ENCODE assay signal across 9 mouse cellular contexts in the genomic region with DNA sequence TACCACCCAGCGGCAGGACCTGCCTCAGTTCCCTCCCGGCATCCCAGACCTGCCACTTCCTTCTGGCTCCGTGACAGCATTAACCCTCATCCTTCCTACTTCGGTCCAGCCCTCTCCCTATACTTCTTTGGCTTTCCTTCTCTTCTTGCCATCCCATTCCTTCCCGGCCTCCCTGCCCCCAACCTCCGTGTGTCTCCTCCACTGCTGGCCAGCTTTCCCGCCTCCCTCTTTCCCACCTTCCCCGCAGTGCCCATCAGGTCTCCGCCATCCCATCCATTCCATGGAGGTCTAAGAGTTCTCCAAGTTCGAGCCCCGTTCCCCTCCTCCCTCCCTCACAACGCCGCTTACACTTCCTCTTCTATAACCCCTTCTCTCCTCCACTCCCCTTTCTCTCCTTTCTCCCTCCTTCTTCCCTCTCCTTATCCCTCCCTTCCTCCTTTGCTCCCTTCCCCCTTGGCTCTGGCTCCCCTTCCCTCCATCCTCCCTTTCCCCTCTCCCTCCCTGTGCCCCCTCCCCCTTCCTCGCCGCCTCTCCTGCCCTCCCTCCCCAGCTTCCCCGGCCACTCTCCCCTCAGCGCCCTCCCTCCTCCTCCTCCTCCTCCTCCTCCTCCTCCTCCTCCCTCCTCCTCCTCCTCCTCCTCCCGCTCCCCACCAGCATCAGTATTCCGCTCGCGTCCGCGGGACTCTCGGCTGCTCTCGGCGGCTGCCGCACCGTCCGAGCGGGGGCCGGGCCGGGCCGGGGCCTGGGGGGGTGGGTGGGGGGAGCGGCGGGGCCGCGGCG. TPM values are rescaled to one million over a fixed set of nuclear protein-coding genes. Genes with fewer than 3 reads are reported as not detected.
A peak's percentile ranks its signal among the peaks of the same experiment; 100 is the strongest.
DNase-seq lines count a peak whose midpoint lies in the region; ATAC-seq lines count a peak whose summit lies in the region.
"Had no signal": no experiment of that assay in that cellular context is flagged by ENCODE, and none has a peak within 500 bp of the region (broad histone marks: within the 10 kb centered on the region; RNA-seq: fewer than 3 reads in every experiment).

No protein-coding gene starts in this region.

- peak overlapping the region; percentile 2 to 47 for H3K4me3 ChIP-seq in heart, embryonic 14.5 days (ENCODE audit: control insufficient read depth in 1 of 2, insufficient read depth in 1 of 2, low read depth in 1 of 2, low read length in 2 of 2)
- H3K4me3 ChIP-seq in embryonic facial prominence, embryonic 14.5 days (ENCODE audit: low read depth, low read length): peak overlapping the region; percentile 61
- peak overlapping the region; percentile 53 for H3K4me3 ChIP-seq in limb, embryonic 11.5 days (ENCODE audit: low read depth, low read length)

- peaks cover 0 to 10% of the 10 kb centered on the region in 2 experiments; a peak in 3 of 4 replicates for H3K4me1 ChIP-seq in heart, embryonic 14.5 days (ENCODE audit: control insufficient read depth in 2 of 2, insufficient read depth in 2 of 2, low read length in 2 of 2)
- H3K4me1 ChIP-seq in embryonic facial prominence, embryonic 14.5 days (ENCODE audit: control insufficient read depth, insufficient read depth, low read length): peaks cover 5% of the 10 kb centered on the region; the same call in 1 of the 2 replicates
- H3K4me1 ChIP-seq in limb, embryonic 11.5 days (ENCODE audit: control insufficient read depth, insufficient read depth, low read length): peaks cover 7% of the 10 kb centered on the region; the same call in 1 of the 2 replicates

- 3% methylated on average over 18 of the region's 38 CpGs for WGBS in heart, embryonic 14.5 days
- 2% methylated on average over 17 of the region's 38 CpGs for WGBS in embryonic facial prominence, embryonic 14.5 days
- under 1% methylated on average over 17 of the region's 38 CpGs for WGBS in limb, embryonic 11.5 days

- H3K9ac ChIP-seq in heart, embryonic 14.5 days (ENCODE audit: low read length): peak overlapping the region; percentile 54; the same call in 1 of the 2 replicates
- H3K9ac ChIP-seq in embryonic facial prominence, embryonic 14.5 days (ENCODE audit: low read depth, low read length): peak overlapping the region; percentile 71
- peak overlapping the region; percentile 64 for H3K9ac ChIP-seq in limb, embryonic 11.5 days (ENCODE audit: low read length)

- H3K27me3 ChIP-seq in heart, embryonic 14.5 days (ENCODE audit: control insufficient read depth, insufficient read depth, low read length): peaks cover 65% of the 10 kb centered on the region
- peaks cover 32% of the 10 kb centered on the region for H3K27me3 ChIP-seq in embryonic facial prominence, embryonic 14.5 days (replicated peaks; ENCODE audit: control insufficient read depth, insufficient read depth, low read length)
- H3K27me3 ChIP-seq in limb, embryonic 11.5 days (ENCODE audit: control insufficient read depth, insufficient read depth, low read length): peaks cover 43% of the 10 kb centered on the region

- intact Hi-C loops in heart, postnatal 10 days (cut with DNase I): no loop called here

- H3K36me3 ChIP-seq in heart, embryonic 14.5 days (ENCODE audit: control insufficient read depth, insufficient read depth, low read length): no peaks in the 10 kb centered on the region
- H3K36me3 ChIP-seq in embryonic facial prominence, embryonic 14.5 days (ENCODE audit: control insufficient read depth, insufficient read depth, low read length): no peaks in the 10 kb centered on the region
- H3K36me3 ChIP-seq in limb, embryonic 11.5 days (ENCODE audit: control insufficient read depth, insufficient read depth, low read length): no peaks in the 10 kb centered on the region

- peak overlapping the region; percentile 74 for H3K4me2 ChIP-seq in heart, embryonic 14.5 days (ENCODE audit: low read length)
- H3K4me2 ChIP-seq in embryonic facial prominence, embryonic 14.5 days (ENCODE audit: low read depth, low read length): peak overlapping the region; percentile 76
- peak overlapping the region; percentile 86 for H3K4me2 ChIP-seq in limb, embryonic 11.5 days (ENCODE audit: low read depth, severe bottlenecking)

- no peaks in the 10 kb centered on the region for H3K9me3 ChIP-seq in heart, embryonic 14.5 days (ENCODE audit: control insufficient read depth, low read length)
- no peaks in the 10 kb centered on the region for H3K9me3 ChIP-seq in embryonic facial prominence, embryonic 14.5 days (ENCODE audit: control insufficient read depth, low read length)
- no peaks in the 10 kb centered on the region; the same call in 1 of the 2 replicates for H3K9me3 ChIP-seq in limb, embryonic 11.5 days (ENCODE audit: control insufficient read depth, low read length)

- H3K27ac ChIP-seq in heart, embryonic 14.5 days (replicated peaks in 1 of 2; ENCODE audit: control insufficient read depth in 1 of 2, insufficient read depth in 1 of 2, low read depth in 2 of 2, low read length in 2 of 2): no peak overlapping the region
- peak overlapping the region; percentile 67; the same call in 1 of the 2 replicates for H3K27ac ChIP-seq in embryonic facial prominence, embryonic 14.5 days (replicated peaks; ENCODE audit: low read depth, low read length)
- H3K27ac ChIP-seq in limb, embryonic 11.5 days (replicated peaks; ENCODE audit: low read depth, low read length): no peak overlapping the region

- ATAC-seq in heart, embryonic 14.5 days (ENCODE audit: insufficient number of reproducible peaks, insufficient read depth, low FRiP score, low read depth): no peak; the same call in 1 of the 2 replicates
- peak; percentile 39; the same call in 1 of the 2 replicates for ATAC-seq in embryonic facial prominence, embryonic 14.5 days (ENCODE audit: low read depth)
- ATAC-seq in limb, embryonic 11.5 days (ENCODE audit: insufficient number of reproducible peaks, low FRiP score, low TSS enrichment, low read depth): no peak; the same call in 1 of the 2 replicates

- DNase-seq in heart, postnatal 10 days: no peak
- DNase-seq in R1 (ENCODE audit: low read depth, low spot score): peak; percentile 39
- peak; percentile 72 for DNase-seq in embryonic facial prominence, embryonic 14.5 days (ENCODE audit: low spot score)
- peak; percentile 49 for DNase-seq in limb, embryonic 11.5 days (ENCODE audit: low spot score)
- peak; percentile 57 for DNase-seq in right cerebral cortex, postnatal 25 days
- DNase-seq in thymus, postnatal 10 days (ENCODE audit: low spot score in 2 of 2): no peak
- no peak for DNase-seq in spleen, postnatal 36 days (ENCODE audit: low spot score in 2 of 2)

RNA-seq across cellular contexts. Expression of gene Lrrc4b, which starts 0.5 kb away (rescaled TPM):
- 4.1 and 4.5 TPM in 2 replicates for polyA plus RNA-seq in heart, embryonic 14.5 days (2014; fragmentation: Nextera tagmentation; extraction: Ambion mirVana)
- 10 to 100 TPM; 28.3 to 39.0 TPM for total RNA-seq in heart, postnatal 10 days (2021)
- 1.8 and 2.1 TPM in 2 replicates for polyA plus RNA-seq in embryonic facial prominence, embryonic 14.5 days (2014; fragmentation: Nextera tagmentation; extraction: Ambion mirVana)
- polyA plus RNA-seq in limb, embryonic 11.5 days (2014; fragmentation: Nextera tagmentation; extraction: Ambion mirVana): 0.51 and 0.60 TPM in 2 replicates

RNA-seq across cellular contexts. Expression of gene Aspdh, which starts 36.8 kb away (rescaled TPM):
- 0.34 and 1.4 TPM in 2 replicates for polyA plus RNA-seq in heart, embryonic 14.5 days (2014; fragmentation: Nextera tagmentation; extraction: Ambion mirVana)
- total RNA-seq in heart, postnatal 10 days (2021): under 1 TPM; 0.79 to 0.93 TPM
- polyA plus RNA-seq in embryonic facial prominence, embryonic 14.5 days (2014; fragmentation: Nextera tagmentation; extraction: Ambion mirVana): 0.43 and 0.47 TPM in 2 replicates
- polyA plus RNA-seq in limb, embryonic 11.5 days (2014; fragmentation: Nextera tagmentation; extraction: Ambion mirVana): 0.60 TPM in 1 of 2 replicates, not detected in the other
- total RNA-seq: CH12.LX had no signal

RNA-seq across cellular contexts. Expression of gene Josd2, which starts 39.4 kb away (rescaled TPM):
- polyA plus RNA-seq in heart, embryonic 14.5 days (2014; fragmentation: Nextera tagmentation; extraction: Ambion mirVana): 128 and 131 TPM in 2 replicates
- 10 to 100 TPM; 70.3 to 79.0 TPM for total RNA-seq in heart, postnatal 10 days (2021)
- 91.2 and 92.8 TPM in 2 replicates for polyA plus RNA-seq in embryonic facial prominence, embryonic 14.5 days (2014; fragmentation: Nextera tagmentation; extraction: Ambion mirVana)
- polyA plus RNA-seq in limb, embryonic 11.5 days (2014; fragmentation: Nextera tagmentation; extraction: Ambion mirVana): 64.4 and 65.4 TPM in 2 replicates

RNA-seq across cellular contexts. Expression of gene 1700008O03Rik, which starts 42.7 kb away (rescaled TPM):
- 0.34 and 0.47 TPM in 2 replicates for polyA plus RNA-seq in heart, embryonic 14.5 days (2014; fragmentation: Nextera tagmentation; extraction: Ambion mirVana)
- under 1 TPM in 1 of 2 experiments, not detected in 1; 0.40 TPM for total RNA-seq in heart, postnatal 10 days (2021)
- 0.33 and 0.80 TPM in 2 replicates for polyA plus RNA-seq in embryonic facial prominence, embryonic 14.5 days (2014; fragmentation: Nextera tagmentation; extraction: Ambion mirVana)
- 0.37 and 0.53 TPM in 2 replicates for polyA plus RNA-seq in limb, embryonic 11.5 days (2014; fragmentation: Nextera tagmentation; extraction: Ambion mirVana)

RNA-seq across cellular contexts. Expression of gene Syt3, which starts 44.5 kb away (rescaled TPM):
- 0.57 and 0.59 TPM in 2 replicates for polyA plus RNA-seq in heart, embryonic 14.5 days (2014; fragmentation: Nextera tagmentation; extraction: Ambion mirVana)
- 1 to 10 TPM in 1 of 2 experiments, under 1 TPM in 1; 0.74 to 1.3 TPM for total RNA-seq in heart, postnatal 10 days (2021)
- polyA plus RNA-seq in embryonic facial prominence, embryonic 14.5 days (2014; fragmentation: Nextera tagmentation; extraction: Ambion mirVana): 2.4 and 2.6 TPM in 2 replicates
- polyA plus RNA-seq in limb, embryonic 11.5 days (2014; fragmentation: Nextera tagmentation; extraction: Ambion mirVana): 2.1 TPM in 2 replicates

Comparison
In these comparisons a context has a peak if more than half of its experiments do, and no peak if none do; other contexts are left out.
1. DNase-seq: peak in R1 (single experiment), embryonic facial prominence, embryonic 14.5 days (single experiment), limb, embryonic 11.5 days (single experiment) and right cerebral cortex, postnatal 25 days (single experiment); none in heart, postnatal 10 days (0 of 2), thymus, postnatal 10 days (0 of 2) and spleen, postnatal 36 days (0 of 2).
2. Peak in every context shown above with its lines, with median percentiles within 50 percentile points of each other: H3K4me2 ChIP-seq, H3K4me3 ChIP-seq and H3K9ac ChIP-seq.